Mouse (Mus musculus): ENCODE data around the gene Smim14. TPM values are rescaled to one million over a fixed set of nuclear protein-coding genes. Genes with fewer than 3 reads are reported as not detected.
"Not testable (repeated sequence)": the region's sequence is repeated elsewhere in the genome, so short reads cannot be mapped to it uniquely, and the experiment has no call there.

Smim14 gene
- polyA plus RNA-seq, 1 experiment from 2014 or later: 167 TPM

GRCm38 (mm10) chr5:65480511-65480910 lies 56.5 kb downstream of the Smim14 start:
- WGBS: 86% methylated on average over 4 of the region's 4 CpGs
- no peaks in the 10 kb centered on the region for H3K9me3 ChIP-seq

DNA sequence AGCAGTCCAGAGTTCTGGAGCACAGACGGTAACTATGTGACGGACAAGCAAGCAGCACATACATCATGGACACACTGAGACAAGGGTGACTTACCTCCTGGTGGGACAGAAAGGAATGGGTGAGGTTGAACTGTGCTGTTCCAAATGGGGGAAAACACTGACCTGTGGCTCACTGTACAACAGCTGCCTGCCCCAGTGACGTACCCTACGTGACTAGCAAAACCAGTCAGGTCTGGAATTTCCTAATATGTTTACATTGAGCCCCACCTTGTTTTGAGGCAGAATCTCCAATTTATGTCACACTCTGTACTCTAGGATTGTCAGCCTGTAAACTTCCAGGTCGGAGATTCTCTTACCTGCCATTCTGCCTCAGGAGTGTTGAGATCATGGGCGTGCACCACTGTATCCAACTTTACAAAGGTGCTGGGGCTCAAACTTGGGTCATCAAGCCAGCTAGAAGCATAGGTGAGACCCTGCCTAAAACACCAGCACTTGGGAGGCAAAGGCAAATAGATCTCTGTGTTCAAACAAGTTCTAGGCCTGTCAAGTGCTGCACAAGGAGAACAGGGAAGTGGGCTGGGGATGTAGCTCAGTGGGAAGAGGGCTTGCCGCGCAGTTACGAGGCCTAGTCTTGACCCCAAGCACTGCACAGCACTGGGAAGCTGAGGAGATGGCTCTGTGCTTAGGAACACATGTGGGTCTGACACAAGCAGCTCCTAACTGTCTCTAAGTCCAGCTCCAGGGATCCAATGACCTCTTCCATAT lies 57.1 kb downstream of the Smim14 start:
- ATAC-seq: no peak
- Histone ChIP-seq H3K9ac (replicated peaks) (no peak overlapping the region), H3K36me3 (no peaks in the 10 kb centered on the region), H3K9me3 (no peaks in the 10 kb centered on the region), H3K4me1 (replicated peaks) (no peaks in the 10 kb centered on the region), H3K4me2 (replicated peaks) (no peak overlapping the region), H3K27ac (no peak overlapping the region), H3K27me3 (no peaks in the 10 kb centered on the region), H3K4me3 (replicated peaks) (no peak overlapping the region)
- 93% methylated on average over 9 of the region's 9 CpGs for whole genome bisulfite sequencing

More at GRCm38 (mm10) chr5:65480511-65480910, 56.5 kb downstream of the Smim14 start:
- Histone ChIP-seq H3K36me3 (no peaks in the 10 kb centered on the region), H3K27ac (no peak overlapping the region), H3K27me3 (no peaks in the 10 kb centered on the region), H3K4me2 (replicated peaks) (no peak overlapping the region), H3K9ac (replicated peaks) (no peak overlapping the region), H3K4me1 (replicated peaks) (no peaks in the 10 kb centered on the region), H3K4me3 (replicated peaks) (no peak overlapping the region)
- no peak for ATAC-seq

DNA sequence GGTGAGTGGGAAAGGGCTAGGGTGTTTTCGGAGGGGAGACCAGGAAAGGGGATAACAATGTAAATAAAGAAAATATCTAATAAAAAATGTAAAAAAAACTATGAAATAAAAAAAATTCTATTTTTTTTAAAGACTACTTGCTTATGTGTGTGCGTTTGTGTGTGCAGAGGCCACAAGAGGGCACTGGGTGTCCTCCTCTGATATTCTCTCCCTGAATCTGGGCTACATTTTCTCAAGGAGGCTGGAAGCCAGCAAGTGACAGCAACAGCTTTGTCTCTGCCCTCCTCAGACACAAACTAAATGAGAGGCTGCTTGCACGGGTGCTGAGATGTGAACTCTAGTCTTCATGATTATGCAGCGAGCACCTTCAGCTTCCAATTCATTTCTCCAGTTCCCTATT lies 58.8 kb downstream of the Smim14 start:
- WGBS: 64% methylated on average over 4 of the region's 4 CpGs
- no peaks in the 10 kb centered on the region for H3K9me3 ChIP-seq
- H3K4me3 ChIP-seq (replicated peaks): no peak overlapping the region
- no peak overlapping the region for H3K27ac ChIP-seq
- H3K4me1 ChIP-seq (replicated peaks): no peaks in the 10 kb centered on the region
- H3K9ac ChIP-seq (replicated peaks): no peak overlapping the region
- no peaks in the 10 kb centered on the region for H3K36me3 ChIP-seq
- no peaks in the 10 kb centered on the region for H3K27me3 ChIP-seq
- no peak for ATAC-seq
- no peak overlapping the region for H3K4me2 ChIP-seq (replicated peaks)

- not testable (repeated sequence) for H3K4me2 ChIP-seq (replicated peaks); H3K4me3 ChIP-seq (replicated peaks); H3K36me3 ChIP-seq; H3K4me1 ChIP-seq (replicated peaks); H3K9me3 ChIP-seq; ATAC-seq; H3K9ac ChIP-seq (replicated peaks); H3K27me3 ChIP-seq; H3K27ac ChIP-seq
- 97% methylated on average over 4 of the region's 4 CpGs for WGBS
These were observed 60.2 kb downstream of the Smim14 start for GRCm38 (mm10) chr5:65476739-65477138.

DNA sequence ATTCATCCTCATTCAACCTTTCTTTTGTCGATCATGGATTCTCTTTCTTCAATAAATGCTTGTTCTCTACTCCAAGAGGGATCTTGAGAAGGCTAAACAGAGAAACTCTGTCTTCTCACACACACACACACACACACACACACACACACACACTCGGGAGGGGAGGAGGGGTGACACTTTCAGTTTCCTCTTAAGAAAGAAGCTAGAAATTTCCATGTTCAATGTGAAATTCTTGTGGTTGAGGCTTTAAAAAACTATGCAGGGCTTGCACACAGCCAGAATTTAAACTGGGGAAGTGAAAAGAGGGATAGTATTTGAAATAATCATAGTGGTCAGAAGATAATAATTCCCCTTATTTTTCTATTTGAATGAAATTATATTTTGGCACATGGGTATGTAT lies 61.2 kb downstream of the Smim14 start:
- H3K9ac ChIP-seq (replicated peaks): no peak overlapping the region
- no peak for ATAC-seq
- WGBS: 95% methylated on average over 2 of the region's 2 CpGs

GRCm38 (mm10) chr5:65469766-65470165 lies 67.2 kb downstream of the Smim14 start:
- no peak overlapping the region for H3K27ac ChIP-seq

More for the DNA sequence above, 61.2 kb downstream of the Smim14 start:
- Histone ChIP-seq H3K27me3 (no peaks in the 10 kb centered on the region), H3K4me2 (replicated peaks) (no peak overlapping the region), H3K4me1 (replicated peaks) (no peaks in the 10 kb centered on the region), H3K27ac (no peak overlapping the region), H3K9me3 (no peaks in the 10 kb centered on the region), H3K36me3 (no peaks in the 10 kb centered on the region), H3K4me3 (replicated peaks) (no peak overlapping the region)

GRCm38 (mm10) chr5:65466911-65467310 lies 70.1 kb downstream of the Smim14 start:
- H3K27ac ChIP-seq: no peak overlapping the region
- no peaks in the 10 kb centered on the region for H3K4me1 ChIP-seq (replicated peaks)
- no peaks in the 10 kb centered on the region for H3K27me3 ChIP-seq
- H3K36me3 ChIP-seq: peaks cover 39% of the 10 kb centered on the region
- WGBS: 84% methylated on average over 3 of the region's 3 CpGs
- no peak overlapping the region for H3K4me3 ChIP-seq (replicated peaks)
- no peak overlapping the region for H3K9ac ChIP-seq (replicated peaks)
- no peak for ATAC-seq
- no peak overlapping the region for H3K4me2 ChIP-seq (replicated peaks)
- no peaks in the 10 kb centered on the region for H3K9me3 ChIP-seq

More at GRCm38 (mm10) chr5:65469766-65470165, 67.2 kb downstream of the Smim14 start:
- Histone ChIP-seq H3K9ac (replicated peaks) (no peak overlapping the region), H3K4me1 (replicated peaks) (no peaks in the 10 kb centered on the region), H3K9me3 (no peaks in the 10 kb centered on the region), H3K36me3 (peaks cover 34% of the 10 kb centered on the region), H3K4me2 (replicated peaks) (no peak overlapping the region), H3K27me3 (no peaks in the 10 kb centered on the region), H3K4me3 (replicated peaks) (no peak overlapping the region)
- ATAC-seq: no peak
- WGBS: 92% methylated on average over 6 of the region's 6 CpGs

DNA sequence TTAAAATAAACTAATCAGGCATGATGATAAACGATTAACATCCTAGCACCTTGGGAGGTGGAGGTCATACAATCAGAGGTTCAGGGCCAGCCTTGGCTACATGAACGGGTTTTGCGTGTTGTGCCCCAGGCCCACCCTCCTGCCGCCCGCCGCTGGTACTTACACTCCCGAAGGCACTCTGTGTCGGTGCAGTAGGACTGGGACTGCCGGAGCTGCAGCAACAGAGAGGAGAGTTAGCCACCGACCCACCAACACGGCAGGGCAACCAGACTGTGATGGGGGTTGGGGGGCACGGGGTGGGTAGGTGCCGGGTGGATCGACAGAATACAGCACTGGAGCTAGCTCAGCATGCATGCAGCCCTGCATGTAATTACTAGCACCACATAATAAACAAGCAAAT lies 76.6 kb downstream of the Smim14 start:
- ATAC-seq: no peak
- Histone ChIP-seq H3K27me3 (no peaks in the 10 kb centered on the region), H3K36me3 (peaks cover 36% of the 10 kb centered on the region), H3K4me1 (replicated peaks) (no peaks in the 10 kb centered on the region), H3K4me2 (replicated peaks) (no peak overlapping the region), H3K9ac (replicated peaks) (no peak overlapping the region), H3K27ac (no peak overlapping the region), H3K4me3 (replicated peaks) (no peak overlapping the region), H3K9me3 (no peaks in the 10 kb centered on the region)
- WGBS: 94% methylated on average over 14 of the region's 14 CpGs

- Histone ChIP-seq H3K9ac (replicated peaks) (no peak overlapping the region), H3K27me3 (no peaks in the 10 kb centered on the region), H3K36me3 (peaks cover 29% of the 10 kb centered on the region), H3K4me2 (replicated peaks) (no peak overlapping the region), H3K4me3 (replicated peaks) (no peak overlapping the region), H3K4me1 (replicated peaks) (no peaks in the 10 kb centered on the region), H3K9me3 (no peaks in the 10 kb centered on the region), H3K27ac (no peak overlapping the region)
- WGBS: 94% methylated on average over 3 of the region's 3 CpGs
- no peak for ATAC-seq
These were observed 77.5 kb downstream of the Smim14 start for GRCm38 (mm10) chr5:65459454-65459853.

GRCm38 (mm10) chr5:65457846-65458245 lies 79.1 kb downstream of the Smim14 start:
- Histone ChIP-seq H3K9me3 (no peaks in the 10 kb centered on the region), H3K9ac (replicated peaks) (no peak overlapping the region), H3K27me3 (no peaks in the 10 kb centered on the region), H3K4me2 (replicated peaks) (no peak overlapping the region), H3K27ac (no peak overlapping the region), H3K36me3 (peaks cover 25% of the 10 kb centered on the region), H3K4me1 (replicated peaks) (no peaks in the 10 kb centered on the region), H3K4me3 (replicated peaks) (no peak overlapping the region)
- no peak for ATAC-seq
- WGBS: 87% methylated on average over 5 of the region's 5 CpGs

- H3K4me2 ChIP-seq (replicated peaks): no peak overlapping the region
- 69% methylated on average over 7 of the region's 7 CpGs for WGBS
- peaks cover 25% of the 10 kb centered on the region for H3K36me3 ChIP-seq
- H3K27ac ChIP-seq: no peak overlapping the region
- no peaks in the 10 kb centered on the region for H3K27me3 ChIP-seq
- H3K9me3 ChIP-seq: no peaks in the 10 kb centered on the region
- ATAC-seq: no peak
- H3K4me1 ChIP-seq (replicated peaks): no peaks in the 10 kb centered on the region
- H3K9ac ChIP-seq (replicated peaks): no peak overlapping the region
- H3K4me3 ChIP-seq (replicated peaks): no peak overlapping the region
These were observed 79.7 kb downstream of the Smim14 start for GRCm38 (mm10) chr5:65457086-65457827.

DNA sequence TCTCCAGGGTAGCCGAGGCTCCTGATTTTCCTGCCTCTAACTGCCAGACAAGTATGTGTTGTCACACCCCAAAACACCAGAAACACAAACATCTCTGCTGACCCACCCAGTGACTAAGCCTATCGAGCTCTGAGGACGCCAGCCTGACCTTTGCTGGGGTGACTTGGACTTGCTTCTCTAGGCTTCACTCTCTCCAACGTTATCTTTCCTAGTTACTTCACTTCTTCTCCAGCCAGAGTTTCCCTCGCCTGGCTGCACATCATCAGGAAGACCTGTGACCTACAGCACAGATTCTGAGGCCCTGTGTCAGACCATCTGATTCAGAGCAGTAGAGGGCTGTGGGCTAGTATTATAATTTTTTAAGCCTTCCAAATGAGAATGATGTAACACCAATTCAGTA lies 82.2 kb downstream of the Smim14 start:
- Histone ChIP-seq H3K9me3 (no peaks in the 10 kb centered on the region), H3K27ac (no peak overlapping the region), H3K4me2 (replicated peaks) (no peak overlapping the region), H3K9ac (replicated peaks) (no peak overlapping the region), H3K4me3 (replicated peaks) (no peak overlapping the region), H3K4me1 (replicated peaks) (no peaks in the 10 kb centered on the region), H3K36me3 (peaks cover 29% of the 10 kb centered on the region), H3K27me3 (no peaks in the 10 kb centered on the region)
- ATAC-seq: no peak
- WGBS: 88% methylated on average over 5 of the region's 5 CpGs

All from midbrain, embryonic 13.5 days (tissue).